Mouse (Mus musculus) hindbrain, postnatal 0 days (tissue): Measurements from ENCODE around the gene Rnd2. TPM values are rescaled to one million over a fixed set of nuclear protein-coding genes. Genes with fewer than 3 reads are reported as not detected.
A peak's percentile ranks its signal among the peaks of the same experiment; 100 is the strongest.

ENCODE experiments used
- ATAC-seq: fragments of 200-750 bp; cut with Nextera tagmentation; 2 replicates; pipeline ENCODE4 v1.8.0; 2017; ENCODE audit warnings: mild to moderate bottlenecking, moderate TSS enrichment, moderate library complexity
- DNase-seq: peaks from one replicate; pipeline ENCODE4 v3.0.0-alpha.2; 2015; ENCODE audit warnings: low spot score
- H3K27ac ChIP-seq: fragments of 300-500 bp; sonication (generic); 2 replicates; pipeline ENCODE4 v1.5.1; 2014; ENCODE audit warnings: mild to moderate bottlenecking
- H3K27me3 ChIP-seq: fragments of 300-500 bp; sonication (generic); 2 replicates; pipeline ENCODE4 v1.6.1; 2014; ENCODE audit warnings: low read length, mixed read lengths; ENCODE audit not compliant: insufficient read depth
- H3K36me3 ChIP-seq: fragments of 300-500 bp; sonication (generic); 2 replicates; pipeline ENCODE4 v1.6.1; 2014; ENCODE audit warnings: low read length, mixed read lengths; ENCODE audit not compliant: insufficient read depth
- H3K4me1 ChIP-seq: fragments of 300-500 bp; sonication (generic); 2 replicates; pipeline ENCODE4 v1.6.1; 2014; ENCODE audit warnings: antibody characterized with exemption, low read length, mixed read lengths; ENCODE audit not compliant: insufficient read depth
- H3K4me2 ChIP-seq: fragments of 300-500 bp; sonication (generic); 2 replicates; pipeline ENCODE4 v1.6.1; 2014; ENCODE audit warnings: low read depth, mild to moderate bottlenecking, low read length, moderate library complexity, mixed read lengths
- H3K4me3 ChIP-seq: fragments of 300-500 bp; sonication (generic); 2 replicates; pipeline ENCODE4 v1.5.1; 2014; ENCODE audit warnings: low read length
- H3K9ac ChIP-seq: fragments of 300-500 bp; sonication (generic); replicated peaks from 2 replicates; pipeline ENCODE4 v1.6.1; 2014; ENCODE audit warnings: mild to moderate bottlenecking, low read length, moderate library complexity, mixed read lengths
- H3K9me3 ChIP-seq: fragments of 300-500 bp; sonication (generic); 2 replicates; pipeline ENCODE4 v1.6.1; 2016; ENCODE audit warnings: low read length, mixed read lengths
- CTCF ChIP-seq: IDR thresholded peaks from 2 replicates; pipeline ENCODE4 v1.5.1; 2016; ENCODE audit warnings: antibody characterized with exemption, control low read depth, low read depth
- WGBS: fragments of 180-500 bp; shearing (Covaris S2); extraction: QIAGEN DNeasy Blood & Tissue Kit; methylation state at CpG from one replicate; pipeline ENCODE4 v1.1.7; 2014; 5-methylcytosine and 5-hydroxymethylcytosine counted together
- polyA plus RNA-seq: library from polyadenylated mRNA; unstranded; fragments of >200 nt; fragmentation: Nextera tagmentation; extraction: Ambion mirVana; gene quantifications from 2 replicates; pipeline ENCODE4 v1.2.1, GENCODE M21; 2015
- total RNA-seq: library from RNA; depleted of rRNA; stranded (reverse); fragments of >200 nt; gene quantifications from 2 replicates; pipeline ENCODE4 v1.2.3, GENCODE M21; 2014

The Rnd2 gene
- total and polyA plus RNA-seq, 2 experiments from 2014 or later: 140 to 143 TPM

DNA sequence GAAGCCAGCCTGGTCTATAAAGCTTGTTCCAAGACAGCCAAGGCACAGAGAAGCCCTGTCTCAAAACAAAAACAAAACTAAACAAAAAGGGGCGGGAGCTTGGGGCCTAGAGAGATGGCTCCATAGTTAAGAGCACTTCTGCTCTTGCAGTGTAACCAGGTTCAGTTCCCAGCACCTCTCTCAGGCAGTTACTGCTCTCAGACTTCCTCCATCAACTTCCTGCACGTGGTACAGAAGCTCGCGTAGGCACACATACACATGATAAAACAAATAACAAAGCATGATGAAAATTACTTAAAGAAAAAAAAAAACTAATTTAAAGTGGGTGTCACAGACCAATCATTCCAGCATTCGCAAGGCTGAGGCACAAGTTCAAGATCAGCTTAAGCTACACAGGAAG lies 44.7 kb upstream of the Rnd2 start:
- ATAC-seq: no peak
- no peaks in the 10 kb centered on the region for H3K9me3 ChIP-seq
- H3K4me2 ChIP-seq: no peak overlapping the region
- no peaks in the 10 kb centered on the region for H3K27me3 ChIP-seq
- no peak for DNase-seq
- WGBS: 89% methylated on average over 5 of the region's 5 CpGs
- H3K27ac ChIP-seq: no peak overlapping the region
- no peak overlapping the region for H3K4me3 ChIP-seq
- H3K4me1 ChIP-seq: peaks cover 10% of the 10 kb centered on the region; the same call in 1 of the 2 replicates
- no peaks in the 10 kb centered on the region for H3K36me3 ChIP-seq
- no peak for TF ChIP-seq CTCF
- H3K9ac ChIP-seq: no peak overlapping the region

DNA sequence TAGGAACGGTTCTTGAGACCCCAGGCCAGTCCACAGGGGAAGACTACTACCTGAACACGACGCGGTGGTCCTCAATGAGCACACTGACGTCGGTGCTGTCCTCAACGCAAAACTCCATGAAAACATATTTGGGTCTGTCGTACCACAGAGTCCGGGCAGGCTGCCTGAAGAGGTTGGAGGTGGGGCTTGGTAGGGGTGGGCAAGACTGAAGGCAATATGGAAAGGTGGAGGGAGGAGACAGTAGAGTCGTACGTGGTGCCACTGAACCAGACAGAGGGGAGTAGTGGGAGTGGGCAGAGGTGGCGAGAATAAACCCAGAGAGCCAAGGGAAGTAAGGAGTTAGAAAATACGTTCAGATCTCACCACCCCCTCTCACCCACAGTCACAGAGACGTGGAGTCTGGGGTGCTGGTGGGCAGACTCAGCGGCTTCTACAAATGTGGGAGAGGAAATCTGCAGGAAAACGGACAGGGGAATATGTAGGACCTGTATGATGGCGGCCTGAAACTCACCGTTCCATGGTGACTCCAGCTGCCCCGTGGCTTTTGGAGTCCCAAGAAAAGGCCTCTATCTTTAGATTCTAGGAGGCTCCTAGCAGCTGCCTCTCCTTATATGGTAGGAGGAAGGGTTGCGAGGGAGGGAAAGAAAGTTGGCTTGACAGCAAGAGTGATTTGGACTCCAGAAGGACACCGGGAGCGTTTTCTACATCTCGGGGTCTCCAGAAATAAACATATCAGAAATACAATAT lies 40.5 kb upstream of the Rnd2 start, which contains the start of gene Gm27029:
TSS of gene Gm27029 (minus strand) at position 692 of the 747 bp plus-strand sequence.
- H3K9ac ChIP-seq: peak within 1 kb of the TSS; percentile 79
- H3K4me2 ChIP-seq: peak within 1 kb of the TSS; percentile 77
- TF ChIP-seq CTCF: no peak
- H3K27ac ChIP-seq: peak within 1 kb of the TSS; percentile 93
- DNase-seq (no peak), ATAC-seq (peak; percentile 60)
- WGBS: 5% methylated on average over 23 of the region's 23 CpGs
- peak within 1 kb of the TSS; percentile 97 for H3K4me3 ChIP-seq
- peaks cover 21% of the 10 kb centered on the region for H3K4me1 ChIP-seq
- no peaks in the 10 kb centered on the region for H3K9me3 ChIP-seq
- H3K27me3 ChIP-seq: no peaks in the 10 kb centered on the region
- H3K36me3 ChIP-seq: 0 out of 2 replicates have a peak, but pooled peaks cover under 1% of the 10 kb centered on the region

DNA sequence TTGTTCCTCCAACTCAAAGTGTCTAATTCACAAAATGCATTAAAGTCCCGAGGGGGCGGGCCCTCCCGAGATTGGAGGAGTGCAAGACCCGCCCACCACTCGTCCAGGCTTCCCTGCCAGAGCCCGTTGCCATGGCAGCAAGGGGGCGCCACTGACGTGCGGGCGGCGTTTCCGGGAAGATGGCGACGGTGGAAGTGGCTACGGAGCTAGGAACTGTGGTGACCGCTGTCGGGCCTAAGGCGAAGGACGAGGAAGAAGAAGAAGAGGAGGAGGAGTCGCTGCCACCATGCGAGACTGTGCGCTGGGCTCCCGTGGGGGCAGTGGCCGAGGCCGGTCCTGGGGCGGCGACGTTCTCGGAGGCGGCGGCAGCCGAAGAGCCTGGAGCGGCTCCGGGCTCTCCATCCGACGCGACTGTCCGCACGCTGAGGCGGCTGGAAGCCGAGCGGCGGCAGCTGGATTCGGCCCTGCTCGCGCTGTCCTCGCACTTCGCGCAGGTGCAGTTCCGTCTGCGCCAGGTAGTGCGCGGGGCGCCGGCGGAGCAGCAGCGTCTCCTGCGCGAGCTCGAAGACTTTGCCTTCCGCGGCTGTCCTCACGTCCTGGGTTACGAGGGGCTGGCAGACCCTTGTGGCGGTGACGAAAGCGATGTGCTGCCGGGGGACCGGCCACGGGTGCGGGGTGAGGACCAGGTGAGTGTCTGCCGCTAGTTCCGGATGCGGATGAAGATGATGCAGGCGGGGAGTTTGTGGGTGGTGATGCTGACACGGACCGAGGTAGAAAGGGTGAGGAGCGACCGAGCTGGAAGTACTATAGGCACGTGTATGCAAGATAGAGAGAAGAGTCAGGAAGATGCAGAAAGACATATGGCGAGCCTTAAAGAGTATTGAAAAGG lies 39.6 kb upstream of the Rnd2 start, which contains the start of the genes Rundc1 and Ptges3l:
TSS of gene Rundc1 (plus strand) at position 161 of the 889 bp plus-strand sequence.
TSS of gene Ptges3l (minus strand) at position 409 of the 889 bp plus-strand sequence.
- under 1% methylated on average over 80 of the region's 81 CpGs for WGBS
- H3K9me3 ChIP-seq: no peaks in the 10 kb centered on the region

DNA sequence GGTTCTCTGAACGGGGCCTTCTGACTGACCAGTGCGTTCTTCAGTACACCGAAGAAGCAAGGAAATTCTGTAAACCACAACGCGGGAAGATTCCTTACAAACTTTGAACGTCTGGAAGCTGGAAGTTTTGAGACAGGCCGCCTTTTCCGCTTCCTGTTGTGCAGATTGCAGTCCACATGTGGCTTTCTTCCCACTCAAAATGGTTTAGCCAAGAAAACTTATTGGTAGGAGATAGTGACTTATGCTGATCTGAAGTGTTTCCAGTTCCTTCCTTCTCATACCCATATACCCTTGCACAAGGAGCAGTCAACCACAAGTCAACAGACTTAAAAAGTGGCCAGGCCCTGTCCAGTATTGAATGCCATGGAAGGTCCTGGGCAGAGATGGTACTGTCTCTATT lies 38.6 kb upstream of the Rnd2 start:
- DNase-seq (no peak), ATAC-seq (no peak)
- no peak for TF ChIP-seq CTCF
- Histone ChIP-seq H3K4me2 (peak overlapping the region; percentile 77), H3K4me1 (peaks cover 21% of the 10 kb centered on the region), H3K27me3 (no peaks in the 10 kb centered on the region), H3K9ac (peak overlapping the region; percentile 79), H3K4me3 (peak overlapping the region; percentile 97), H3K9me3 (no peaks in the 10 kb centered on the region), H3K27ac (no peak overlapping the region), H3K36me3 (peaks cover 7% of the 10 kb centered on the region)
- 65% methylated on average over 8 of the region's 8 CpGs for WGBS

More for the DNA sequence above, 39.6 kb upstream of the Rnd2 start, which contains the start of the genes Rundc1 and Ptges3l:
- peak; percentile 67 for TF ChIP-seq CTCF
- H3K4me2 ChIP-seq: peak within 1 kb of the TSS; percentile 77
- peak; percentile 98 for DNase-seq
- H3K4me1 ChIP-seq: peaks cover 21% of the 10 kb centered on the region
- ATAC-seq: peak; percentile 96
- no peaks in the 10 kb centered on the region for H3K27me3 ChIP-seq
- H3K9ac ChIP-seq: peak within 1 kb of the TSS; percentile 79
- 0 out of 2 replicates have a peak, but pooled peaks cover 6% of the 10 kb centered on the region for H3K36me3 ChIP-seq
- H3K4me3 ChIP-seq: peak within 1 kb of the TSS; percentile 97
- peak within 1 kb of the TSS; percentile 93 for H3K27ac ChIP-seq

DNA sequence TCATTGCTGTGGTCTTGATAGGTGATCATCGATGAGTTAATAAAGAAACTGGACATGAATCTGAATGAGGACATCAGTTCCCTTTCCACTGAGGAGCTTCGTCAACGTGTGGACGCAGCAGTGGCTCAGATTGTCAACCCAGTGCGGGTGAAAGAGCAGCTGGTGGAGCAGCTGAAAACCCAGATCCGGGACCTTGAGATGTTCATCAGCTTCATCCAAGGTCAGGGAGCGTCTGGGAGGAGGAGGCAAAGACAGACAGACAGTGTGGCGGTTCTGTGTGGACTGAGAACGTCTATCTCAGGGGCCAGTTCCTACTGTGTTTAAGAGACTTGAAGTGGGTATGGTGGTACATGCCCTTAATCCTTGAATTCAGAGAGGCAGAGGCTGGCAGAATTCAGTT lies 33.5 kb upstream of the Rnd2 start:
- H3K9me3 ChIP-seq: no peaks in the 10 kb centered on the region
- peaks cover 37% of the 10 kb centered on the region for H3K36me3 ChIP-seq
- H3K4me1 ChIP-seq: peaks cover 1% of the 10 kb centered on the region
- H3K27me3 ChIP-seq: no peaks in the 10 kb centered on the region
- WGBS: 92% methylated on average over 9 of the region's 9 CpGs
- no peak overlapping the region for H3K4me3 ChIP-seq
- DNase-seq (no peak), ATAC-seq (no peak)
- H3K4me2 ChIP-seq: no peak overlapping the region
- H3K9ac ChIP-seq: no peak overlapping the region
- H3K27ac ChIP-seq: no peak overlapping the region
- no peak for TF ChIP-seq CTCF

DNA sequence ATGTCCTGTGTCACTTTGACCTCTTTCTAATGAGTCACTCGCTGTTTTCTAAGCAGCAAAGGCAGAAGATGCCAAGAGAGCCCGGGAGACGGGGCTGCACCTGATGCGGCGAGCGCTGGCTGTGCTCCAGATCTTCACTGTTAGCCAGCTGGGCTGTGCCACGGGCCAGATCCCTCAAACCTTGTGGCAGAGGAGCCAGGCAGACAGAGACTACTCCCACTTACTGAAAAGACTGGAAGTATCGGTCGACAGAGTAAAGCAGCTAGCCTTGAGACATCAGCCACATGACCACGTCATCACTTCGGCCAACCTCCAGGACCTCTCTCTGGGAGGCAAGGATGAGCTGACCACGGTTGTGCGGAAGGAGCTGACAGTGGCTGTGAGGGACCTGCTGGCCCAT lies 31.4 kb upstream of the Rnd2 start:
- no peaks in the 10 kb centered on the region for H3K27me3 ChIP-seq
- no peaks in the 10 kb centered on the region for H3K4me1 ChIP-seq
- H3K9me3 ChIP-seq: no peaks in the 10 kb centered on the region
- peaks cover 37% of the 10 kb centered on the region for H3K36me3 ChIP-seq
- H3K27ac ChIP-seq: 0 out of 2 replicates have a peak overlapping the region, but pooled peaks have one; percentile 11
- DNase-seq (peak; percentile 45), ATAC-seq (peak; percentile 45)
- no peak overlapping the region for H3K4me3 ChIP-seq
- WGBS: 59% methylated on average over 13 of the region's 13 CpGs
- H3K4me2 ChIP-seq: no peak overlapping the region
- no peak for TF ChIP-seq CTCF
- H3K9ac ChIP-seq: no peak overlapping the region; the same call in 1 of the 2 replicates
